Mouse (Mus musculus) induced T-regulatory cell, adult 2 months (primary cell): ENCODE data around the gene Prtn3.

Experiments used
- DNase-seq: peaks from one replicate; pipeline ENCODE4 v3.0.0-alpha.2; 2012; ENCODE audit warnings: low read depth

Prtn3 gene

DNA sequence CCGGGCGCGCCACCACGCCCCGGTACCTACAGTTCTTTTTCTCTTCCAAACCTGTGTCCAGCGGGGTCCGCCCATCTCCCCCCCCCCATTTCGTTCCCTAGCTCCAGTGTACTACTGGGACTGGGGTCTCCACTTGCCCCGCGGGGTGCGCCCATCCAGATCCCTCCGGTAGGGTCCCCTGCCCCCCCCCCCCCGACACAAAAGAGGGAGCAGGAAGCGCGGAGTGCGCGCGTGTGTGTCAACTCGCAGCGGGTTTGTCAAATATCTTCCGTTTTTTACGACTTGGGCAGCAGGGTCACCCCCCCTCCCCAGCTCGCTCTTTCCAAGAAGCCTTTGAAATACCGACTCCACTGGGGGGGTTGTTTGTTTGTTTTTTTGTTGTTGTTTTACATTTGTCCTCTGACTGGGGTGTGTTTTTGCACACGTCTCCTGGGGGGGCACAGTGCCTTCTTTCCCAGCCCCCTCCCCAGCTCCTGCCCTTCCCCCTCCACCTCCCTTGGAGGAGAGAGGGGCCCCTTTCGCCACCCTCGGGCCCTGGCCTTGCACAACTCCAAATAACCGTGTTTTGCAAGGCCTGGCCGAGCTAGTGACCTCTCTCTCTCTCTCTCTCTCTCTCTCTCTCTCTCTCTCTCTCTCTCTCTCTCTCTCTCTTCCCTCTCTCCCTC, 53.9 kb downstream of the Prtn3 start:
- DNase-seq: peak; percentile 67

DNA sequence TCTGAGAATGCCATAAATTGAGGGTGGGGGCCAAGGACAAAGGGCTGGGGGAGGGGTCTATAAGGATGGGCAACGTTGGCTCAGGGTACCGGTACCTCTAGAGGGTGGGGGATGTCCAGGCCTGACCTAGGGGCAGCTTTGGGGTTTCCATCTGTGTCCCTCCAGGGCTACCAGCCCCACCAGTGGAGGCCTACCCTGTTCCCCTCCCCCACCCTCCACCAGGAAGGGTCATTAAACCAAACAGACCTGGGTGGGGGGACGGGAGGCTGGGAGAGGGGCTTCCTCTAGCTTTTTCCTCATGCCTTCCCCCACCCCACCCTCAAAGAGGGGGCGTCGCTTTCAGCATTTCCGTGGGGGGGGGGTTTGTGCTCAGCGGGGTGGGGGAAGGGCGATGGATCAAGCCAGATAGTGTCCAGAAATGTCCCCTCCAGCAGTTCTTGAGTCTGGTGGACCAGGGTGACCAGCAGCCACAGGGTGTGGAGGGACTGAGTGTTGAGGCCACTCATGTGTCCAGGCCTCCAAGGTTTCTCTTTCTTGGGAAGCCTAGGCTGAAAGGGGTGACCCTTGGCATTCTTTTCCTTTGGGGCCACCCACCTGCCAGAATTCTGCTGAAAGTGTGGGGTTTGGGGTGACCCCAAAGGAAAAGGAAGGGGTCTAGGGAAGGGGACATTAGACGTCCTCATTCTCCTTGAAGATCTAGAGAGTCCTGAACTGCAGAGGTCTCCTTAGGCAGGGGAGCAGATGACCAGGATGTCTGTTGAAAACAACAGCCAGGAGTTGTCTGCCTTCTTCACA, 54.8 kb downstream of the Prtn3 start:
- no peak for DNase-seq

GRCm38 (mm10) chr10:79929967-79930825, 55.9 kb downstream of the Prtn3 start:
- no peak for DNase-seq

DNA sequence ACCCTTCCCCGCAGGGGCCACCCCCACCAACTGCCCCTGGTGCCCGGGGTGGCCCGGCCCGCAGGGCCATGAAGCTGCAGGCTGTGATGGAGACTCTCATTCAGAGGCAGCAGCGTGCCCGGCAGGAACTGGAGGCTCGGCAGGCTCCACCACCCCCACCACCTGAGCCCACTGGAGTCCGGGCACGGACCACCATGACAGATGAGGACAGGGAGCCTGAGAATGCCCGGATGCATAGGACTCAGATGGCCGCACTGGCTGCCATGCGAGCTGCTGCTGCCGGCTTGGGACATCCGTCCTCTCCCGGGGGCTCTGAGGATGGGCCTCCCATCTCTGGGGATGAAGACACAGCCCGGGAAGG, 56.5 kb downstream of the Prtn3 start:
- DNase-seq: no peak

DNA sequence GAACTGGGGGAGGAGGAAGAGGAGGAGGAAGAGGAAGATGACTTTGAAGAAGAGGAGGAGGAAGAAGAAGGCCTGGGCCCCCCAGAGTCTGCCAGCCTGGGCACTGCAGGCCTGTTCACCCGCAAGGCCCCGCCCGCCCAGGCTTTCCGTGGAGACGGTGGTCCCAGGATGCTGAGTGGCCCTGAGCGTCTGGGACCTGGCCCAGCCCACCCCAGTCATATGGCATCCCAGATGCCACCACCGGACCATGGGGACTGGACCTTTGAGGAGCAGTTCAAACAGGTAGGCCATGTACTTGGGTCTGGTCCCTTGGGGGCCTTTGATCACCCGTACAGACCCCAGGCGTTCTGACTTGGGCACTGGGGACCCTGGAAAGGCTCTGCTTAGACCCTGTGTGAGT, 57.5 kb downstream of the Prtn3 start:
- DNase-seq: no peak

DNA sequence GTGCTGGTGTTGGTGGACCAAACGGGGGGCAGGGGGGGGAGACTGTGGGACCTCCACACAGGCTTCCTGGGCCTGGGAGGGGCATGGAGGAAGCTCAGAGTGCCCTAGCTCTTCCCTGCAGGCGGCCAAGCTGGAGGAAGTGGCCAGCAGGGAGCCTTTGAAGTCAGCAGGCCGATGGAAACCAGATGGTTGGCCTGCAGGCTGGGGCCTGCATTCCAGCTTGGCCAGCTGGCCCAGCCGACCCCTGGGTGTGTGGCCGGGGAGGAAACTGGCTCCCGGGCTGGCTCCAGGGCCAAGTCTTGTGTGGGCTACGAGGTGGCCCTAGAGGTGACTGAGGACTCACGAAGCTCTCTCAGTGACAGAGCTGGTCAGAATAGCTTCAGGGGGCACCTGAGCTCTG, 58.5 kb downstream of the Prtn3 start:
- no peak for DNase-seq
